Mouse (Mus musculus) embryo, embryonic 10.5 days (tissue): ENCODE measurements around the gene Zfp661.
A peak's percentile ranks its signal among the peaks of the same experiment; 100 is the strongest.

Experiments used
- DNase-seq: peaks from one replicate; pipeline ENCODE4 v3.0.0-alpha.2; 2015; ENCODE audit warnings: low spot score

Gene Zfp661

DNA sequence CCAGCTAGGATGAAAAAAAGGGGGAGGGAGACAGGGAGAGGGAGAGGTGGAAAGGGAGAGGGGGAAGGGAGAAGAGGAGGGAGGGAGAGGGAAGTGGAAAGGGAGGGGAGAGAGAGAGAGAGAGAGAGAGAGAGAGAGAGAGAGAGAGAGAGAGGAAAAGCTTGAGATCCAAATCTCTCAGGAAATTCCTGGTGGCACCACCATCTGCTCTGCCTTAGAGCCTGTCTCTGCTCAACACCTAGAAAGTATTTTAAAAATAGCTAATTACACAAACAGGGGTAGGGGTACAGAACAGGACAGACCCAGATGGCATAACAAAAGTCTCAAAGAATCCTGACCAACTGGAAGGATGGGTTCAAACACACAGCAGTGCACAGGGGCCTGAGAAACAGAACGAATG is 36.4 kb downstream of the Zfp661 start:
- no peak for DNase-seq

DNA sequence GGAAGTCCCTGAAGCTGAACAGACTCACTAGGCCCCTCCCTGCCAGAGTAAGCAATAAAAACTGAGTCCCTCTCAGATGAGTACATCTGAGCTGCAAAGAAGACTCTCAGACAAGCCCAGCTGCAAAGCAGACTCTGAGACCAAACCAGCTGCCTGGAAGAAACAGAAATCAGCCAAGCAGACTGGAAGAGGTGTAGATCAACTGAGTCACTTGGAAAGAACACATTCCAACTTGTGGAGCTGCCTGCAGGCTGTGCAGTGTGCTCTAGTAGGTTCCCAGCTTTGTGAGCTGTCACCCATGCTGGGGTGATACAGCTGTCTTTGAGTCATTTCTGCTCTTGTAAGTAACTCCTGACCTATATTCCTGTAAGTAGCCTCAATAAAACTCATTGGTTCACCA is 37.2 kb downstream of the Zfp661 start:
- no peak for DNase-seq

GRCm38 (mm10) chr2:127548342-127549074 is 38.4 kb downstream of the Zfp661 start:
- no peak for DNase-seq

DNA sequence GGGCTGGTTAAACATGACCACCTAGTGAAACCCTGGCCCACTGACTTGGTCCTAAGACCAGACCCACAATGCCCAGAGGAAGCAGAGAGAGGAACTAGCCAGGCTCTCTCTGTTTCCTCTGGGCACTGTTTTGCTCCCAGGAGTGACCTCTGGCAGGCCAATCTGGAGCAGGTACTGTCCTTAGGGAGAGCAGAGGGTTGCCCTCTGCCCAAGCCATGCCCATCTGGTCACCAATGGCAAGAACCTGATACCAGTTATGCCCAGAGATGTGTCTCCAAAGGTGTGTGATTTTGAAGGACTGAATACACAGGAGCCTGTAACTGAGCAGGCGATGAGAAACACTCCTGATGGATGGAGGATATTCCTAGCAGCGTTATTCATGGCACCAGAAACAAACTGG is 45.2 kb downstream of the Zfp661 start:
- no peak for DNase-seq

GRCm38 (mm10) chr2:127541185-127541584 is 45.7 kb downstream of the Zfp661 start, which contains the start of gene Prom2:
Gene Prom2, minus strand, starts transcription at chr2:127541467.
- DNase-seq, result peak; percentile 12

DNA sequence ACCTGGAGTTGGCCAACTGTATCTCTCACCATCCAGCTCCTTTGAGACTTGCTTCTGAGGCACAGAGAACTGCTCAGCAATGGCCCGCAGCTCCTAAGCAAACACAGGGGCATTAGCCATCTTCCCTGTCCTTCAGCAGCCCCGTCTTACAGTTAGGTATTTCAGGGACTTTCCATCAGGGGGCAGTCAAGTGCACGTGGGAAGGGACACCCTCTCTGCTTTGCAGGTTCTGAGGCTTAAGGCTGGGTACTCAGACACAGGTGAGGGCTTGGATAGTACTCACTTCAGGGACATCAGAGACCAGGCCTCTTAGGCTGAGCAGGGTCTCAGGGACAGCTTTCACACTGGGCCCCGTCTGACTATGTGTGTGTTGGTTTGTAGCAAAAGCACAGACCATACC is 47.4 kb downstream of the Zfp661 start:
- peak; percentile 37 for DNase-seq

GRCm38 (mm10) chr2:127537548-127537947 is 49.3 kb downstream of the Zfp661 start:
- no peak for DNase-seq

GRCm38 (mm10) chr2:127535363-127535762 is 51.5 kb downstream of the Zfp661 start:
- no peak for DNase-seq

- peak; percentile 73 for DNase-seq
These were observed 54.5 kb downstream of the Zfp661 start for GRCm38 (mm10) chr2:127532379-127532778.

DNA sequence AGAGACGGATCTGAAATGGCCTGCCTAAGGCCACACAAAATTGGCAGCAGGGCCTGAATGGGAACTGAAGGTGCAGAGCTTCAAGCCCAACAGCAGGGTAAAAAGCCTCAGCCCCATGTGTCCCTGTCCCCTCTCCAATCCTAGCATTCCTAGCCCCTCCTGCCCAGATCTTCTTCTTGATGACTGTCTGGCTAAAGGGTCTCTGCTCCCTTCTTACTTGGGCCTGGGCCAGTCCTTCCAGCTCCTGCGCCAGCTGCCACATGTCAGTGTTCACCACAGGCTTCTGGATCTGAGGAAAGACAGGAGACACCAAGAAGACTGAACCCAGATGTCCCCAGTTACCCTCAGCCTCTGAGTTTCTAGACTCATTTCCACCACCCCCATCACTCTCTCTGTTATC is 55.3 kb downstream of the Zfp661 start:
- DNase-seq, result no peak

GRCm38 (mm10) chr2:127530418-127530817 is 56.5 kb downstream of the Zfp661 start:
- no peak for DNase-seq

- DNase-seq, result no peak
These were observed 61.7 kb downstream of the Zfp661 start for GRCm38 (mm10) chr2:127525004-127525775.
